32 mouse cellular contexts compared by ENCODE assay signal in genomic region chr9:7686024-7686423, GRCm38 (mm10). TPM values are rescaled to one million over a fixed set of nuclear protein-coding genes. Genes with fewer than 3 reads are reported as not detected.
A peak's percentile ranks its signal among the peaks of the same experiment; 100 is the strongest.
DNase-seq lines count a peak whose midpoint lies in the region; ATAC-seq and TF ChIP-seq lines count a peak whose summit lies in the region.
"Had no signal": no experiment of that assay in that cellular context is flagged by ENCODE, and none has a peak within 500 bp of the region (broad histone marks: within the 10 kb centered on the region; RNA-seq: fewer than 3 reads in every experiment).

No protein-coding gene starts in this region.

- H3K79me2 ChIP-seq in MEL (ENCODE audit: control insufficient read depth, insufficient read depth, low read length, poor library complexity): no peaks in the 10 kb centered on the region

- H3K9me3 ChIP-seq in MEL (replicated peaks; ENCODE audit: insufficient read depth, low read length): no peaks in the 10 kb centered on the region
- no peaks in the 10 kb centered on the region for H3K9me3 ChIP-seq in midbrain, embryonic 16.5 days (replicated peaks; ENCODE audit: control insufficient read depth, low read length, poor library complexity, severe bottlenecking)
- H3K9me3 ChIP-seq: embryonic facial prominence, embryonic 10.5 days; embryonic facial prominence, embryonic 13.5 days; forebrain, embryonic 12.5 days; forebrain, embryonic 15.5 days; hindbrain, embryonic 12.5 days; hindbrain, embryonic 15.5 days; intestine, embryonic 15.5 days had no signal

- H3K4me1 ChIP-seq in MEL (ENCODE audit: control insufficient read depth in 1 of 2, insufficient read depth in 2 of 2, low read length in 2 of 2): no peaks in the 10 kb centered on the region
- H3K4me1 ChIP-seq in small intestine, adult 2 months (ENCODE audit: control insufficient read depth, insufficient read depth, insufficient read length, low read length): no peaks in the 10 kb centered on the region
- H3K4me1 ChIP-seq in midbrain, embryonic 16.5 days (ENCODE audit: control insufficient read depth, insufficient read depth, low read length): no peaks in the 10 kb centered on the region
- H3K4me1 ChIP-seq: embryonic facial prominence, embryonic 10.5 days; embryonic facial prominence, embryonic 13.5 days; forebrain, embryonic 12.5 days; forebrain, embryonic 15.5 days; hindbrain, embryonic 12.5 days; hindbrain, embryonic 15.5 days had no signal

- H3K4me2 ChIP-seq in midbrain, embryonic 16.5 days (ENCODE audit: low read length): no peak overlapping the region
- H3K4me2 ChIP-seq: embryonic facial prominence, embryonic 13.5 days; forebrain, embryonic 12.5 days; forebrain, embryonic 15.5 days; heart, embryonic 11.5 days; hindbrain, embryonic 12.5 days; hindbrain, embryonic 15.5 days; intestine, embryonic 15.5 days had no signal

- no peak for TF ChIP-seq RAD21 in MEL (IDR thresholded peaks at IDR 0.05; ENCODE audit: low read depth, low read length)

- no peak overlapping the region for H3K9ac ChIP-seq in MEL (ENCODE audit: control insufficient read depth, low read depth, low read length, poor library complexity, severe bottlenecking)
- no peak overlapping the region for H3K9ac ChIP-seq in midbrain, embryonic 16.5 days (ENCODE audit: low read depth, low read length)
- H3K9ac ChIP-seq: embryonic facial prominence, embryonic 13.5 days; forebrain, embryonic 12.5 days; forebrain, embryonic 15.5 days; hindbrain, embryonic 12.5 days; hindbrain, embryonic 15.5 days; intestine, embryonic 15.5 days had no signal

- no peak for TF ChIP-seq CTCF in MEL (IDR thresholded peaks at IDR 0.05 in 2 of 3, conservative IDR thresholded peaks at IDR 0.05 in 1 of 3; ENCODE audit: control insufficient read depth in 1 of 3, insufficient read depth in 1 of 3, low read depth in 2 of 3, low read length in 3 of 3, poor library complexity in 1 of 3, severe bottlenecking in 1 of 3)
- no peak for TF ChIP-seq CTCF in small intestine, adult 2 months (IDR thresholded peaks at IDR 0.05; ENCODE audit: extremely low read depth, insufficient read length, insufficient replicate concordance, low read depth, low read length)

- peak; percentile 17 to 51; a peak in 2 of 4 replicates for ATAC-seq in hematopoietic stem cell, adult 5-6 weeks (replicated peaks in 1 of 2; ENCODE audit: insufficient read depth in 1 of 2, low FRiP score in 2 of 2, low TSS enrichment in 1 of 2, low read depth in 1 of 2, poor library complexity in 2 of 2, severe bottlenecking in 2 of 2)
- ATAC-seq in midbrain, embryonic 16.5 days: no peak
- ATAC-seq in inflammation-experienced regulatory T-cells, adult 6 months: no peak
- ATAC-seq: activated CD4-positive, CD25-positive, alpha-beta regulatory T cell, adult 4 months; forebrain, embryonic 15.5 days; intestine, embryonic 15.5 days had no signal

- TF ChIP-seq EP300 in MEL (IDR thresholded peaks at IDR 0.05; ENCODE audit: low read depth in 1 of 2, low read length in 2 of 2): no peak

- no peak overlapping the region for H3K27ac ChIP-seq in MEL (ENCODE audit: control insufficient read depth, low read depth, low read length)
- H3K27ac ChIP-seq in small intestine, adult 2 months (ENCODE audit: insufficient read depth, low read depth, low read length): peak overlapping the region; percentile 28; the same call in 1 of the 2 replicates
- no peak overlapping the region for H3K27ac ChIP-seq in midbrain, embryonic 16.5 days (ENCODE audit: low read length)
- H3K27ac ChIP-seq: embryonic facial prominence, embryonic 10.5 days; embryonic facial prominence, embryonic 13.5 days; forebrain, embryonic 12.5 days; forebrain, embryonic 15.5 days; hindbrain, embryonic 12.5 days; hindbrain, embryonic 15.5 days; intestine, embryonic 15.5 days had no signal

- peak; percentile 2 for DNase-seq in B cell, adult 2 months
- peak; percentile 22 for DNase-seq in MEL (ENCODE audit: low read depth, low spot score)
- DNase-seq in layer of hippocampus, adult 11-12 months (ENCODE audit: low spot score): no peak
- DNase-seq in yolk sac, embryonic 10.5 days (ENCODE audit: low spot score): no peak
- DNase-seq: adrenal gland, adult 8-10 months; adrenal gland, postnatal 36 days; cerebellum, adult 18-20 months; cerebellum, adult 9-10 months; cerebellum, postnatal 14 days; embryo, embryonic 11 days; gastrocnemius, postnatal 25 days; heart, postnatal 36 days had no signal

- H3K4me3 ChIP-seq in MEL (ENCODE audit: control insufficient read depth in 1 of 2, insufficient read depth in 1 of 2, low read depth in 2 of 2, low read length in 2 of 2): no peak overlapping the region
- no peak overlapping the region for H3K4me3 ChIP-seq in small intestine, adult 2 months (ENCODE audit: low read depth, low read length)
- no peak overlapping the region for H3K4me3 ChIP-seq in midbrain, embryonic 16.5 days (ENCODE audit: low read depth, low read length)
- H3K4me3 ChIP-seq: embryonic facial prominence, embryonic 10.5 days; embryonic facial prominence, embryonic 13.5 days; erythroblast, embryonic 14.5 days; forebrain, embryonic 12.5 days; forebrain, embryonic 15.5 days; hindbrain, embryonic 12.5 days; hindbrain, embryonic 15.5 days; intestine, embryonic 15.5 days had no signal

- no peaks in the 10 kb centered on the region for H3K36me3 ChIP-seq in MEL (ENCODE audit: control insufficient read depth in 1 of 2, insufficient read depth in 2 of 2, low read length in 2 of 2)
- no peaks in the 10 kb centered on the region for H3K36me3 ChIP-seq in small intestine, adult 2 months (ENCODE audit: control insufficient read depth, insufficient read depth, low read length)
- H3K36me3 ChIP-seq in midbrain, embryonic 16.5 days (ENCODE audit: control insufficient read depth, insufficient read depth, low read length): no peaks in the 10 kb centered on the region
- H3K36me3 ChIP-seq: embryonic facial prominence, embryonic 10.5 days; embryonic facial prominence, embryonic 13.5 days; forebrain, embryonic 12.5 days; forebrain, embryonic 15.5 days; hindbrain, embryonic 12.5 days; hindbrain, embryonic 15.5 days; intestine, embryonic 15.5 days had no signal

- WGBS in small intestine, adult 2 months: 79% methylated on average over 2 of the region's 2 CpGs
- WGBS in midbrain, embryonic 16.5 days: 85% methylated on average over 2 of the region's 2 CpGs

- no peak for TF ChIP-seq POLR2A in MEL (IDR thresholded peaks at IDR 0.05; ENCODE audit: control insufficient read depth in 1 of 2, insufficient read depth in 1 of 2, low read depth in 1 of 2, low read length in 2 of 2, poor library complexity in 1 of 2)
- TF ChIP-seq POLR2A in small intestine, adult 2 months (IDR thresholded peaks at IDR 0.05; ENCODE audit: low read depth, low read length): no peak

- H3K27me3 ChIP-seq in MEL (ENCODE audit: control insufficient read depth in 1 of 2, insufficient read depth in 2 of 2, low read length in 2 of 2): peaks cover 12 to 16% of the 10 kb centered on the region in 2 experiments
- no peaks in the 10 kb centered on the region for H3K27me3 ChIP-seq in small intestine, adult 2 months (ENCODE audit: control insufficient read depth, insufficient read depth, low read length)
- no peaks in the 10 kb centered on the region for H3K27me3 ChIP-seq in midbrain, embryonic 16.5 days (ENCODE audit: control insufficient read depth, insufficient read depth, low read depth, low read length)
- H3K27me3 ChIP-seq: embryonic facial prominence, embryonic 13.5 days; forebrain, embryonic 12.5 days; forebrain, embryonic 15.5 days; hindbrain, embryonic 12.5 days; hindbrain, embryonic 15.5 days; intestine, embryonic 15.5 days had no signal

TF ChIP-seq in MEL, 35 proteins besides CTCF, POLR2A, EP300 and RAD21:
- TF ChIP-seq SMC3 (IDR thresholded peaks at IDR 0.05; ENCODE audit: low read depth, low read length): 0 out of 2 replicates have a peak, but pooled peaks have one; percentile 2
- no peak for TF ChIP-seq MYC (IDR thresholded peaks at IDR 0.05; ENCODE audit: low read depth, low read length)
- TF ChIP-seq NELFE (IDR thresholded peaks at IDR 0.05; ENCODE audit: low read depth, low read length): no peak
- TF ChIP-seq CHD1 (IDR thresholded peaks at IDR 0.05; ENCODE audit: low read depth, low read length): no peak
- TF ChIP-seq JUND (IDR thresholded peaks at IDR 0.05; ENCODE audit: low read depth, low read length): no peak
- no peak for TF ChIP-seq RCOR1 (IDR thresholded peaks at IDR 0.05; ENCODE audit: low read depth, low read length)
- no peak for TF ChIP-seq GABPA (IDR thresholded peaks at IDR 0.05; ENCODE audit: low read depth, low read length)

RNA-seq across cellular contexts. Expression of gene Mmp7, which starts 5.9 kb away (rescaled TPM):
- not detected in 2 replicates for total RNA-seq in MEL (2012; rRNA removed)
- not detected for polyA plus RNA-seq in MEL (2012; ENCODE audit: insufficient read depth in 1 of 2, insufficient read length in 2 of 2, low read depth in 1 of 2, low replicate concordance in 2 of 2, missing spikeins in 1 of 2)
- not detected in 2 replicates for total RNA-seq in hematopoietic stem cell, adult 5-6 weeks (2017)
- 33.1 and 112 TPM in 2 replicates for polyA plus RNA-seq in small intestine, adult 2 months (2012; rRNA removed)
- not detected in 2 replicates for polyA plus RNA-seq in midbrain, embryonic 16.5 days (2015; fragmentation: Nextera tagmentation; extraction: Ambion mirVana)
- not detected for polyA plus RNA-seq in inflammation-experienced regulatory T-cells, adult 6 months (2017; shearing (Covaris generic))
- total RNA-seq: adrenal gland, adult 8-10 months; adrenal gland, postnatal 36 days; gastrocnemius, adult 8-10 months; gastrocnemius, postnatal 25 days; heart, adult 8-10 months; heart, postnatal 36 days had no signal
- polyA plus RNA-seq: activated CD4-positive, CD25-positive, alpha-beta regulatory T cell, adult 4 months; cortical plate, adult 2 months; embryonic facial prominence, embryonic 10.5 days; embryonic facial prominence, embryonic 13.5 days; erythroblast, embryonic 14.5 days; forebrain, embryonic 12.5 days; forebrain, embryonic 15.5 days; heart, embryonic 11.5 days; heart, embryonic 14.5 days; heart, postnatal 0 days; hindbrain, embryonic 12.5 days; hindbrain, embryonic 15.5 days had no signal

RNA-seq across cellular contexts. Expression of gene Mmp20, which starts 58.0 kb away (rescaled TPM):
- total RNA-seq in MEL (2012; rRNA removed): not detected in 2 replicates
- not detected for polyA plus RNA-seq in MEL (2012; ENCODE audit: insufficient read depth in 1 of 2, insufficient read length in 2 of 2, low read depth in 1 of 2, low replicate concordance in 2 of 2, missing spikeins in 1 of 2)
- total RNA-seq in hematopoietic stem cell, adult 5-6 weeks (2017): not detected in 2 replicates
- 0.04 TPM in 1 of 2 replicates, not detected in the other for polyA plus RNA-seq in small intestine, adult 2 months (2012; rRNA removed)
- polyA plus RNA-seq in midbrain, embryonic 16.5 days (2015; fragmentation: Nextera tagmentation; extraction: Ambion mirVana): not detected in 2 replicates
- not detected for polyA plus RNA-seq in inflammation-experienced regulatory T-cells, adult 6 months (2017; shearing (Covaris generic))
- total RNA-seq: adrenal gland, adult 8-10 months; adrenal gland, postnatal 36 days; gastrocnemius, adult 8-10 months; gastrocnemius, postnatal 25 days; heart, adult 8-10 months; heart, postnatal 36 days had no signal
- polyA plus RNA-seq: activated CD4-positive, CD25-positive, alpha-beta regulatory T cell, adult 4 months; cortical plate, adult 2 months; embryonic facial prominence, embryonic 10.5 days; embryonic facial prominence, embryonic 13.5 days; erythroblast, embryonic 14.5 days; forebrain, embryonic 12.5 days; forebrain, embryonic 15.5 days; gonadal fat pad, adult 2 months; heart, embryonic 11.5 days; heart, embryonic 14.5 days; heart, postnatal 0 days; hindbrain, embryonic 12.5 days; hindbrain, embryonic 15.5 days had no signal

Comparison
In these comparisons a context has a peak if more than half of its experiments do, and no peak if none do; other contexts are left out.
1. DNase-seq: peak in B cell, adult 2 months (2 of 2) and MEL (single experiment); none in layer of hippocampus, adult 11-12 months (single experiment) and yolk sac, embryonic 10.5 days (single experiment).
2. ATAC-seq: peak in hematopoietic stem cell, adult 5-6 weeks (2 of 2); none in midbrain, embryonic 16.5 days (single experiment) and inflammation-experienced regulatory T-cells, adult 6 months (single experiment).
3. RNA of gene Mmp7, which starts 5.9 kb away (polyA plus RNA-seq): 33.1 to 112 TPM in small intestine, adult 2 months; not detected in MEL, not detected in midbrain, embryonic 16.5 days and not detected in inflammation-experienced regulatory T-cells, adult 6 months; every median in the first group is over 10 times any median in the second.